Mouse (Mus musculus): ENCODE measurements at regions not wholly inside any gene's neighbourhood (a gene's known extent, or its start where the extent isn't known, plus 50 kb on each side); places are given as distances from the start of the nearest gene placed in this dataset.
"Not testable (repeated sequence)": the region's sequence is repeated elsewhere in the genome, so short reads cannot be mapped to it uniquely, and the experiment has no call there.

DNA sequence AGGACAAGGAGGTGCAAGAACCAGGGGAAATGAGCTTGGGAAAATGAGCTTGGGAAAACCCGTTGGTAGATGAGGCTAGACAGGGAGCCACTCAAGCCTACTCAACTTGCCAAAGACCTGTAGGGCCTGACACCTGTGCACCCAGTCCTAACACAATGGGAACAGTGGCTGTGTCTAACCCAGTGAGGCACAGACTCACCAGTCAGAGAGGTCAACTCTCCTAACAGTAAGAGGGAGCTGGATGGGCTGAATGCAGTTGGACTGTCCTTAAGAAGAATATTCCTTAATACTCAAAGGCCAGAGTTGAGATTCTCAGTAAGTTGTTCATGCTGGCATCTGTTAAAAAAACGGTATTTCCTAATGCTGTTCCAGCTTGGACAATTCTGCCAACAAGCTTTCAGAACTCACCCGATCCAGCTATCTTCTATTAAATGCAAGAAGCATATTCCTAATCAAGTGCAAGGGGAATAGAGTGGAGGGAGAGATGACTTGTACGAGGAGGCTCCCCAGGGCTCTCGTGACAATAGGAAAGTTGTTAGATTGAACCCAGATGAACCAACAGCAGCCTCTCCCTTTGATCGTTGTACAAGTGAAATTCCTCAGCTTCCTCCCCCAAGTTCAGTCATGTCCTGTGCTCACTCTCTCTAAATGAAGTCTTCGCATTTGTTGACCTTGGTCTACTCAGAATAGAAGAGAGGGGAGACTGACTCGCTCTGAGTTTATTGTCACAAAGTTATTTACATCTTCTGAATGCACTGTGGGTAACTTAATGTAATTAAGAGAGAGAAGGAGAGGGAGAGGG, 187.2 kb downstream of the Cdca7 start:
- H3K9me3 ChIP-seq = peaks cover 9% of the 10 kb centered on the region
- H3K4me1 ChIP-seq = no peaks in the 10 kb centered on the region
- H3K27me3 ChIP-seq (replicated peaks) = no peaks in the 10 kb centered on the region
- TF ChIP-seq GATA1 (IDR thresholded peaks at IDR 0.05; ENCODE audit: borderline replicate concordance, low read length) = no peak
- TF ChIP-seq FLI1 (IDR thresholded peaks at IDR 0.05; ENCODE audit: low read length) = no peak
- no peak overlapping the region for H3K4me3 ChIP-seq (replicated peaks)
- no peaks in the 10 kb centered on the region for H3K36me3 ChIP-seq (replicated peaks; ENCODE audit: low read length)

DNA sequence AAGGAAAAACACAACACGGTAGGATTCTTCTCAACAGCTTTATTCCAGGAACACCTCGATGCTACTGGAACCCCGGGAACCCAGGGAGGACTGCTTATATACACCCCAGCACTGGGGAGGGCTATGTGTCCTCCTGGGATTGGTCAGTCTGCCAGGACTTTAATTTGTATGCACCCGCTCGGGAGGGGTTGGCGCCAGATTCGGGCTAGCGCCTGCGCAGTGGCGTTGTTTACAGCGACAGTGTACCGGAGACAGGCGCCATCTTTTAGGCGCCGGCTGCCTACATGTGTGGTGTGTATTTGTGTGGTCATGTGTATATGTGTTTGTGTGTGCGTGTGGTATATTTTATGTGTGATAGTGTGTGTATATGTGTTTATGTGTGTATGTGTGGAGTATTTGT, 191.4 kb downstream of the Cdca7 start:
- H3K4me1 ChIP-seq; H3K36me3 ChIP-seq (replicated peaks; ENCODE audit: low read length); H3K9me3 ChIP-seq; H3K4me3 ChIP-seq (replicated peaks): not testable (repeated sequence)
- peaks cover 12% of the 10 kb centered on the region for H3K27me3 ChIP-seq (replicated peaks)

- H3K4me1 ChIP-seq = peaks cover 12% of the 10 kb centered on the region
- H3K9me3 ChIP-seq = no peaks in the 10 kb centered on the region
- no peaks in the 10 kb centered on the region for H3K36me3 ChIP-seq (replicated peaks; ENCODE audit: low read length)
- TF ChIP-seq FLI1 (IDR thresholded peaks at IDR 0.05; ENCODE audit: low read length) (no peak), GATA1 (IDR thresholded peaks at IDR 0.05; ENCODE audit: borderline replicate concordance, low read length) (no peak)
- peaks cover 14% of the 10 kb centered on the region for H3K27me3 ChIP-seq (replicated peaks)
- no peak overlapping the region for H3K4me3 ChIP-seq (replicated peaks)
Measured at GRCm38 (mm10) chr2:72672908-72673901, 197.2 kb downstream of the Cdca7 start.

DNA sequence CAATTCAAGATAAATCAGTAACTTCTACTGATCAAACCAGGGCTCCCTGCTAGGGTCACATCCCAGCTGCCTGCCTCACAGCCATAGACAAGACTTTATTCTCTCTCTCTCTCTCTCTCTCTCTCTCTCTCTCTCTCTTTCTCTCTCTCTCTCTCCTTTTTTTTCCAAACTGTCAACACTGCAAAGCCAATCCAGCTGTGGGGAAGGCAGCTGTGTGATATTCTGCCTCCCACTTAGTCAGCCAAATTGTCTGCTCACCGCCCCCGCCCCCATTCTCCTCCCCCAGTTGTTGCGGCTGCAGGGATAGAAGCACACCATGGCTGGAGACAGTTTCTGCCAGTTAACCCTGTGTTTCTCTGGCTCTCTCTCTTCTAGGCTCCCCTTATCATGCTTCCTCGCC, 198.3 kb downstream of the Cdca7 start:
- Histone ChIP-seq H3K27me3 (replicated peaks) (peaks cover 16% of the 10 kb centered on the region), H3K36me3 (replicated peaks; ENCODE audit: low read length) (no peaks in the 10 kb centered on the region), H3K9me3 (no peaks in the 10 kb centered on the region), H3K4me3 (replicated peaks) (peak overlapping the region; percentile 53), H3K4me1 (peaks cover 12% of the 10 kb centered on the region)
- TF ChIP-seq GATA1 (IDR thresholded peaks at IDR 0.05; ENCODE audit: borderline replicate concordance, low read length) = no peak
- no peak for TF ChIP-seq FLI1 (IDR thresholded peaks at IDR 0.05; ENCODE audit: low read length)

DNA sequence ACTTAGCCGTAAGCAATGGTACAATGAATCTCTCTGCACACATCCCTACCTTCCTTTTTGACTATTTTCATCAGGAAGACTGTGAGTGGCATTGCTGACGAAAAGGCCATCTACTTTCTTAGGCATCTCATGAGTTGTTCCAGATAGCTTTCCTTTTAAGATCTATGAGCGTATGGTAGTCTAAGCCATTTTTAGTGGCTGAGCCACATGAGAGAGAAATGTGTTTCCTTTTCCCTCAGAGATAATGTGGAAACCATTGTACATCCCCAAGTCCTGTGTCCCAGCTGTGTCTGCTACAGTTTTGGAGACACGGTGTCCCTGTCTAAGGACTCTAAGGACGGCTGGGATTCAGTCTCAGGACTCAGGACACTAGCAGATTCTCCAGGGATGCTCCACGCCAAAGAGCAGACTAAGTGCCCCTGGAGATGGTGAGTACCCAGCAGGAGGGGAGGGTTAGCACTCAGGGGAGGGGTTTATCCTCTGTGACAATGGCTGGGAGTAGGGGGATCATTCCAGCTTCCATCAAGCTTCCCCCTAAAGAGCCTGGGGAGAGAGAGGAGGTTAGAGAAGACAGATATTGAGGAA, 199.0 kb downstream of the Cdca7 start:
- TF ChIP-seq FLI1 (IDR thresholded peaks at IDR 0.05; ENCODE audit: low read length) (no peak), GATA1 (IDR thresholded peaks at IDR 0.05; ENCODE audit: borderline replicate concordance, low read length) (no peak)
- Histone ChIP-seq H3K4me3 (replicated peaks) (peak overlapping the region; percentile 50), H3K9me3 (no peaks in the 10 kb centered on the region), H3K4me1 (peaks cover 12% of the 10 kb centered on the region), H3K27me3 (replicated peaks) (peaks cover 17% of the 10 kb centered on the region), H3K36me3 (replicated peaks; ENCODE audit: low read length) (no peaks in the 10 kb centered on the region)

- Histone ChIP-seq H3K36me3 (replicated peaks; ENCODE audit: low read length) (no peaks in the 10 kb centered on the region), H3K4me1 (peaks cover 12% of the 10 kb centered on the region), H3K27me3 (replicated peaks) (peaks cover 13% of the 10 kb centered on the region), H3K9me3 (no peaks in the 10 kb centered on the region), H3K4me3 (replicated peaks) (no peak overlapping the region)
- no peak for TF ChIP-seq FLI1 (IDR thresholded peaks at IDR 0.05; ENCODE audit: low read length)
Measured at GRCm38 (mm10) chr2:72677731-72678130, 201.8 kb downstream of the Cdca7 start.

DNA sequence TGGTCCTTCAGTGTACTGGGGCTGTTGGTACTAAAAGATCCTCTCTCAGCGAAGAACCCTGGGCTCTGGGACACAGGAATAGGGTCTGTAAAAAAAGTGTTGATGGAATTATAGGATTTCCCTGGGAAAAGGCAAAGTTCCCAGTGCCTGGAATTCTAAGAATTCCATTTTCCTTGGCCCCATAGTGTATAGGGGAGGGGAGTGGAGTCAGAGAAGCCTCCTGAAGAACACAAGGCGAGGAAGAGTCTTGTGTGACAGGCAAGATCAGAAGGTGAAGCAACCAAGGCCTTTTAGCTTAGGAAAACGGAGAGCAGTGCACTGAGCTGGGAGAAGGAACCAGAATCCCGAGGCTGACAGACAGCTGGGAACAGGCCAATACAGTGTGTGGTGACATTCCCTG, 212.1 kb downstream of the Cdca7 start:
- Histone ChIP-seq H3K4me3 (replicated peaks) (no peak overlapping the region), H3K4me1 (no peaks in the 10 kb centered on the region), H3K9me3 (peaks cover 21% of the 10 kb centered on the region), H3K36me3 (replicated peaks; ENCODE audit: low read length) (no peaks in the 10 kb centered on the region), H3K27me3 (replicated peaks) (peaks cover 6% of the 10 kb centered on the region)
- TF ChIP-seq GATA1 (IDR thresholded peaks at IDR 0.05; ENCODE audit: borderline replicate concordance, low read length) = no peak
- no peak for TF ChIP-seq FLI1 (IDR thresholded peaks at IDR 0.05; ENCODE audit: low read length)

DNA sequence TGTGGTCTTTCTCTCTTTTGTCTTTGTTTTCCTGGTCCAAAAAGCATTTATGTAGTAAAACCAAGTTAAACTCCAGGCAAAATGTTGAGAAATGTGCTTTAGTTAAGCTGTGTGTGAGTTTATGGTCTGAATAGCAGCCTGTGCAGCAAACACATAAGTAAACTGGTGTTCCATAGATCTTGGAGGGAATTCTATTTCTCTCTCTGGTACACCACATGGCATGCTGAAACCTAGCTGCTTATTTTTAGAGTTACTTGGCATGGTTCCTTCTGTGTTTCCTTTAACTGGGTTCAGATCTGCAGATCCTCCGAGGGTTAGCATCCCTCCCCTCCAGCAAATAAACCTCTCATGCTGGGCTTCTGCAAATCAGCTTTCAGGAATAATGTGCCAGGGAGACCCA, 225.1 kb downstream of the Cdca7 start:
- TF ChIP-seq FLI1 (IDR thresholded peaks at IDR 0.05; ENCODE audit: low read length) (no peak), GATA1 (IDR thresholded peaks at IDR 0.05; ENCODE audit: borderline replicate concordance, low read length) (no peak)
- Histone ChIP-seq H3K4me3 (replicated peaks) (no peak overlapping the region), H3K9me3 (no peaks in the 10 kb centered on the region), H3K27me3 (replicated peaks) (peaks cover 7% of the 10 kb centered on the region), H3K36me3 (replicated peaks; ENCODE audit: low read length) (no peaks in the 10 kb centered on the region), H3K4me1 (no peaks in the 10 kb centered on the region)

GRCm38 (mm10) chr2:72703238-72703637, 227.3 kb downstream of the Cdca7 start:
- Histone ChIP-seq H3K4me3 (replicated peaks) (no peak overlapping the region), H3K36me3 (replicated peaks; ENCODE audit: low read length) (no peaks in the 10 kb centered on the region), H3K9me3 (no peaks in the 10 kb centered on the region), H3K27me3 (replicated peaks) (peaks cover 7% of the 10 kb centered on the region), H3K4me1 (no peaks in the 10 kb centered on the region)
- TF ChIP-seq FLI1 (IDR thresholded peaks at IDR 0.05; ENCODE audit: low read length) = no peak
- no peak for TF ChIP-seq GATA1 (IDR thresholded peaks at IDR 0.05; ENCODE audit: borderline replicate concordance, low read length)
